Mouse (Mus musculus): ENCODE measurements around the gene Numbl. TPM values are rescaled to one million over a fixed set of nuclear protein-coding genes. Genes with fewer than 3 reads are reported as not detected.

Numbl gene
- total and polyA plus RNA-seq, 3 experiments = 1.3 to 5.7 (median 4.5) TPM

DNA sequence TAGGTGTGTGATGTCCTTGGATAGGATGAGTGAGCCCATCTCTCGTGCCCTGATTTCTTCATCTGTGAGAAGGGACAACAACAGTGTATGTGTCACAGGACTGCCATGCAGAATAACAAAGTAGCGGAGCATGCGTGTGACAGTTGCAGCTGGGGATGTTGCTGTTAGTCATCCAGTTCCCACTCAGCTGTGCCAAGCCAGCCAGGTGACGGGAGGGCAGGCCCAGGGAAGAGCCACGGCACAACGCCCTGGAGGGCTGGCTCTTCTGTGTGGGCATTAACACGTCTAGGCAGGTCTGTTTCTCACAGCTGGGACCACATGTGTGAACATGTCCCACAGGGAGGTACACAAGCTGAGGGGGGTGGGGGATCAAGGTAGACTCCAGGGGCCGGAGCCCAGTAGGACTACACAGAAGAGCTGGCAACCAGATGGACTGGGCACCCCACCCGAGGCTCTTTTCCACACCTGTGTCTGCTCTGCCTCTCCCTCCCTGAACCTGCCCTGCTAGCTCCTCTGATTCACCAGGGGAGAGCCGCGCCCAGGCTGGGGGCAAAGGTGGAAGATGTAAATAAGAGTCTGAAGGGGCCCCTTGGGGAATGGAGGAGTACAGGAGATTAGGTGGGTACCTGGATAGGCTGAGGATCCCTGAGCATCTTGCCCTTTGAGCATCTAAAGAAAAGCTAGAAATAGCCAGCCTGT, 33.2 kb upstream of the Numbl start:
- H3K4me1 ChIP-seq (ENCODE audit: insufficient read depth, low read depth, low read length) = peaks cover 68% of the 10 kb centered on the region
- no peaks in the 10 kb centered on the region for H3K27me3 ChIP-seq (ENCODE audit: insufficient read depth, low read length)
- H3K4me3 ChIP-seq (ENCODE audit: low read depth, low read length) = peak overlapping the region; percentile 52; the same call in 1 of the 2 replicates
- DNase-seq (ENCODE audit: low spot score) = no peak
- no peaks in the 10 kb centered on the region for H3K9me3 ChIP-seq (replicated peaks)
- peaks cover 58% of the 10 kb centered on the region for H3K36me3 ChIP-seq (replicated peaks)
- TF ChIP-seq POLR2AphosphoS5 (IDR thresholded peaks at IDR 0.05; ENCODE audit: insufficient replicate concordance, low read depth, low read length) = no peak
- no peak for TF ChIP-seq GATA2 (IDR thresholded peaks at IDR 0.05; ENCODE audit: borderline replicate concordance, low read depth, low read length)
- TF ChIP-seq CTCF (IDR thresholded peaks at IDR 0.05; ENCODE audit: low read depth, low read length) = no peak
- TF ChIP-seq TAL1 (conservative IDR thresholded peaks at IDR 0.05; ENCODE audit: low read depth, low read length) = no peak
- TF ChIP-seq GATA1 (IDR thresholded peaks at IDR 0.05; ENCODE audit: borderline replicate concordance, low read length) = no peak
- no peak for ATAC-seq (ENCODE audit: extremely low read depth, insufficient number of reproducible peaks, low FRiP score, poor library complexity, severe bottlenecking)

DNA sequence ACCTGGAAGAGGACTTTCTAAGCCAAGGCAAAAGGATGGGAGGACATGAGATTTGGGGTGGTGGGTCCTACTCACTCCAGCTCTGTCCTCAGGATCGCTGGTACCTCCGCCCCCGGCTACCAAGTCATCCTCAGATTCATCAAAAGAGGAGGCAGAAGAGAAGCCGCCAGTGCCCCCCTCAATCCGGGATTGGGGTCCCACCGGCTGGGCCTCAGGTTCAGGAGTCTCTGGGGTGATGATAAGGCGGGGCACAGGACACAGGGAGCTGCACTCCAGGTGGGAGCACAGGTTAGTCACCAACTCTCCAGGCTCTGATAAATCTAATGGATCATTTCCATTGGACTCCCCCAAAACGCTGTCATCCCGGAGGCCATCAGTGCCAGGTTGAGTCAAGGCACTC, 31.0 kb upstream of the Numbl start:
- H3K4me3 ChIP-seq (ENCODE audit: low read depth, low read length) = peak overlapping the region; percentile 89; the same call in 1 of the 2 replicates
- H3K4me1 ChIP-seq (ENCODE audit: insufficient read depth, low read depth, low read length) = peaks cover 71% of the 10 kb centered on the region

DNA sequence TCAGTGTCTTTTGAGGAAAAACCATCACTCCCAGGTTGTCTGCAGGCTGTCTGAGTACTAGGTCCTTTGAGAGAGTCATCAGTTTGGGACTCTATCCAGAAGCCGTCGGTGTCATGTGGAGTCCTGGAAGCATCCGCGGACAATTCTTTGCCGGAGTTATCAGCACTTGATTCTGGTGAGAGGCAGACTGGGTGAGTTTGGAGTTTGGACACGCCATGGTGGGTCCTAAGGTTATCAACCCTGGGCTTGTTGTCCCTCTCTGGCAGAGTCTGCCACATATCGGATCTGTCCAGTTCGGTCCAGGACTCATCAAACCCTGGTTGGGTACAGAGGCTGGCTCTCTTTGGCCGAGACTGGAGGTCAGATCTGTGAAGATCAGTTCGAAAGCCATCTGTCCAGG, 30.6 kb upstream of the Numbl start:
- DNase-seq (ENCODE audit: low spot score) (no peak), ATAC-seq (ENCODE audit: extremely low read depth, insufficient number of reproducible peaks, low FRiP score, poor library complexity, severe bottlenecking) (no peak)
- H3K36me3 ChIP-seq (replicated peaks) = peaks cover 39% of the 10 kb centered on the region
- H3K27me3 ChIP-seq (ENCODE audit: insufficient read depth, low read length) = no peaks in the 10 kb centered on the region
- TF ChIP-seq POLR2AphosphoS5 (IDR thresholded peaks at IDR 0.05; ENCODE audit: insufficient replicate concordance, low read depth, low read length) = no peak
- TF ChIP-seq CTCF (IDR thresholded peaks at IDR 0.05; ENCODE audit: low read depth, low read length) = no peak
- no peak for TF ChIP-seq GATA2 (IDR thresholded peaks at IDR 0.05; ENCODE audit: borderline replicate concordance, low read depth, low read length)
- no peak for TF ChIP-seq GATA1 (IDR thresholded peaks at IDR 0.05; ENCODE audit: borderline replicate concordance, low read length)
- TF ChIP-seq TAL1 (conservative IDR thresholded peaks at IDR 0.05; ENCODE audit: low read depth, low read length) = no peak
- H3K9me3 ChIP-seq (replicated peaks) = no peaks in the 10 kb centered on the region
- peaks cover 71% of the 10 kb centered on the region for H3K4me1 ChIP-seq (ENCODE audit: insufficient read depth, low read depth, low read length)
- H3K4me3 ChIP-seq (ENCODE audit: low read depth, low read length) = peak overlapping the region; percentile 89

More for the DNA sequence above, 31.0 kb upstream of the Numbl start:
- ATAC-seq (ENCODE audit: extremely low read depth, insufficient number of reproducible peaks, low FRiP score, poor library complexity, severe bottlenecking) (no peak), DNase-seq (ENCODE audit: low spot score) (no peak)
- TF ChIP-seq POLR2AphosphoS5 (IDR thresholded peaks at IDR 0.05; ENCODE audit: insufficient replicate concordance, low read depth, low read length) = no peak
- no peak for TF ChIP-seq TAL1 (conservative IDR thresholded peaks at IDR 0.05; ENCODE audit: low read depth, low read length)
- no peak for TF ChIP-seq CTCF (IDR thresholded peaks at IDR 0.05; ENCODE audit: low read depth, low read length)
- TF ChIP-seq GATA1 (IDR thresholded peaks at IDR 0.05; ENCODE audit: borderline replicate concordance, low read length) = no peak
- TF ChIP-seq GATA2 (IDR thresholded peaks at IDR 0.05; ENCODE audit: borderline replicate concordance, low read depth, low read length) = no peak
- H3K27me3 ChIP-seq (ENCODE audit: insufficient read depth, low read length) = no peaks in the 10 kb centered on the region
- H3K36me3 ChIP-seq (replicated peaks) = peaks cover 42% of the 10 kb centered on the region
- no peaks in the 10 kb centered on the region for H3K9me3 ChIP-seq (replicated peaks)

DNA sequence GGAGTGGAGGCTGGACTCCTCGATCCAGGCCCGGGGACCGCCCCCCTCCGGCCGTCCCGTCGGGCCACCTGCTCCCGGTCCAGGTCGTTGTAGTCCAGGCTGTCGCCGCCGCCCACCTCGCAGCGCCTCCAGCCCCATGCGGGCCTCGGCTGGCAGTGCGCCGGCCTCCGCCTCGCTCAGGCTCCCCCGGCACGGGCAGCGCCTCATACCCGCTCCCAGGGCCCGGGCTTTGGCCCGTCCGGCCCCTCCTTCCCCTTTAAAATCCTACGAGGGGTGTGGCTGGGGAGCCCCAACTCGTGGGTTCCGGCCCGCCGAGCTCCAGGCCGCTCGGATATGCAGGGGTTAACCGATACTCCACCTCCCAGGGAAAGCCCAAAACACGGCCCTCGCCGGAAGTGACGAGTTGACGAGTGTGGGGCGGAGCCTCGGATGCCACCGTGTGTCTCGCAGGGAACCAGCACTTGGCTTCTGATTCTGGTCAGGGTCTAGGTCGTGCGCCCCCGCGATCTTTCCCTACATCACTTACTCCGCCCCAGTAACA, 29.9 kb upstream of the Numbl start, which contains the start of gene Itpkc:
Itpkc (minus strand) TSS at position 381 of the 541 bp plus-strand sequence.
- H3K4me1 ChIP-seq (ENCODE audit: insufficient read depth, low read depth, low read length) = peaks cover 66% of the 10 kb centered on the region
- ATAC-seq (ENCODE audit: extremely low read depth, insufficient number of reproducible peaks, low FRiP score, poor library complexity, severe bottlenecking) = peak; percentile 66
- H3K4me3 ChIP-seq (ENCODE audit: low read depth, low read length) = peak within 1 kb of the TSS; percentile 89
- peak; percentile 88 for DNase-seq (ENCODE audit: low spot score)
- no peak for TF ChIP-seq TAL1 (conservative IDR thresholded peaks at IDR 0.05; ENCODE audit: low read depth, low read length)
- no peak for TF ChIP-seq GATA1 (IDR thresholded peaks at IDR 0.05; ENCODE audit: borderline replicate concordance, low read length)
- TF ChIP-seq POLR2AphosphoS5 (IDR thresholded peaks at IDR 0.05; ENCODE audit: insufficient replicate concordance, low read depth, low read length) = no peak
- no peak for TF ChIP-seq CTCF (IDR thresholded peaks at IDR 0.05; ENCODE audit: low read depth, low read length)
- no peak for TF ChIP-seq GATA2 (IDR thresholded peaks at IDR 0.05; ENCODE audit: borderline replicate concordance, low read depth, low read length)
- peaks cover 33% of the 10 kb centered on the region for H3K36me3 ChIP-seq (replicated peaks)
- no peaks in the 10 kb centered on the region for H3K9me3 ChIP-seq (replicated peaks)
- H3K27me3 ChIP-seq (ENCODE audit: insufficient read depth, low read length) = no peaks in the 10 kb centered on the region

DNA sequence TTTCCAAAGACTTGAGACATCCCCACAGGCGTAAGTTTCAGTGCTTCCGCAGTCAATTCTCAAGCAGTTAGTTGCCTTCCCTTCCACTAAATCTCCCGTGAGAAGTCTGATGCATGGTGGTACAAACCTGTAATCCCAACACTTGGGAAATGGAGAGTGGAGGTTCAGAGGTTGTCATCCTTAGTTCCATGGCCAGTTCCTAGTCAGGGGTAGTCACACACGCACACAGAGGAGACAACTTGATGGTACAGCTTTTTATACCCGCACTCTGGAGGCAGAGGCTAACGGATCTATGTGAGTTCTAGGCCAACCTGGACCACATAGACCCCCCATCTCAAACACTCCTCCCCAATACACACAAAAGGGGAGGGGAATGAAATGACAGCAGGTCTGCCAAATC, 29.4 kb upstream of the Numbl start:
- H3K9me3 ChIP-seq (replicated peaks) = no peaks in the 10 kb centered on the region
- no peak for DNase-seq (ENCODE audit: low spot score)
- TF ChIP-seq GATA1 (IDR thresholded peaks at IDR 0.05; ENCODE audit: borderline replicate concordance, low read length) (no peak), GATA2 (IDR thresholded peaks at IDR 0.05; ENCODE audit: borderline replicate concordance, low read depth, low read length) (no peak), CTCF (IDR thresholded peaks at IDR 0.05; ENCODE audit: low read depth, low read length) (no peak), POLR2AphosphoS5 (IDR thresholded peaks at IDR 0.05; ENCODE audit: insufficient replicate concordance, low read depth, low read length) (no peak), TAL1 (conservative IDR thresholded peaks at IDR 0.05; ENCODE audit: low read depth, low read length) (no peak)
- H3K4me3 ChIP-seq (ENCODE audit: low read depth, low read length) = peak overlapping the region; percentile 89
- H3K36me3 ChIP-seq (replicated peaks) = peaks cover 31% of the 10 kb centered on the region
- no peak for ATAC-seq (ENCODE audit: extremely low read depth, insufficient number of reproducible peaks, low FRiP score, poor library complexity, severe bottlenecking)
- H3K4me1 ChIP-seq (ENCODE audit: insufficient read depth, low read depth, low read length) = peaks cover 66% of the 10 kb centered on the region
- H3K27me3 ChIP-seq (ENCODE audit: insufficient read depth, low read length) = no peaks in the 10 kb centered on the region

DNA sequence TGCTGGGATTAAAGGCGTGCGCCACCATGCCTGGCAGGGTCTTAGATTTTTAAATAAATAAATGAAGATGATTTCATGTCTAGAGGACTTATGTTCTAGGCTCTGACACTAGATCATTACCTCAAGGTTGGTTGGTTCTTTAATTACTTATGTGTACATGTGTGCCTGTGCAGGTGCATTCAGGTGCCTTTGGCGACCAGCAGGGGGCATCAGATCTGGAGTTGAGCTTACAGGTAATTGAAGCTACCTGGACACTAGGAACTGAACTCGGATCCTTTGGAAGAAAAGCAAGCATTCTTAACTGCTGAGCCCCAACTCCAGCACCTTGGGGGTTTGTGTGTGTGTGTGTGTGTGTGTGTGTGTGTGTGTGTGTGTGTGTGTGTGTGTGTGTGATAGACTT, 27.5 kb upstream of the Numbl start:
- no peaks in the 10 kb centered on the region for H3K27me3 ChIP-seq (ENCODE audit: insufficient read depth, low read length)
- peaks cover 28% of the 10 kb centered on the region for H3K36me3 ChIP-seq (replicated peaks)
- ATAC-seq (ENCODE audit: extremely low read depth, insufficient number of reproducible peaks, low FRiP score, poor library complexity, severe bottlenecking) = no peak
- no peak overlapping the region for H3K4me3 ChIP-seq (ENCODE audit: low read depth, low read length)
- H3K4me1 ChIP-seq (ENCODE audit: insufficient read depth, low read depth, low read length) = peaks cover 60% of the 10 kb centered on the region
- no peaks in the 10 kb centered on the region for H3K9me3 ChIP-seq (replicated peaks)
- TF ChIP-seq CTCF (IDR thresholded peaks at IDR 0.05; ENCODE audit: low read depth, low read length) (no peak), GATA1 (IDR thresholded peaks at IDR 0.05; ENCODE audit: borderline replicate concordance, low read length) (no peak), GATA2 (IDR thresholded peaks at IDR 0.05; ENCODE audit: borderline replicate concordance, low read depth, low read length) (no peak), TAL1 (conservative IDR thresholded peaks at IDR 0.05; ENCODE audit: low read depth, low read length) (no peak)
- DNase-seq (ENCODE audit: low spot score) = no peak

All from G1E (cell line).